Mouse (Mus musculus): ENCODE data around the gene Akap2.

Akap2 gene

DNA sequence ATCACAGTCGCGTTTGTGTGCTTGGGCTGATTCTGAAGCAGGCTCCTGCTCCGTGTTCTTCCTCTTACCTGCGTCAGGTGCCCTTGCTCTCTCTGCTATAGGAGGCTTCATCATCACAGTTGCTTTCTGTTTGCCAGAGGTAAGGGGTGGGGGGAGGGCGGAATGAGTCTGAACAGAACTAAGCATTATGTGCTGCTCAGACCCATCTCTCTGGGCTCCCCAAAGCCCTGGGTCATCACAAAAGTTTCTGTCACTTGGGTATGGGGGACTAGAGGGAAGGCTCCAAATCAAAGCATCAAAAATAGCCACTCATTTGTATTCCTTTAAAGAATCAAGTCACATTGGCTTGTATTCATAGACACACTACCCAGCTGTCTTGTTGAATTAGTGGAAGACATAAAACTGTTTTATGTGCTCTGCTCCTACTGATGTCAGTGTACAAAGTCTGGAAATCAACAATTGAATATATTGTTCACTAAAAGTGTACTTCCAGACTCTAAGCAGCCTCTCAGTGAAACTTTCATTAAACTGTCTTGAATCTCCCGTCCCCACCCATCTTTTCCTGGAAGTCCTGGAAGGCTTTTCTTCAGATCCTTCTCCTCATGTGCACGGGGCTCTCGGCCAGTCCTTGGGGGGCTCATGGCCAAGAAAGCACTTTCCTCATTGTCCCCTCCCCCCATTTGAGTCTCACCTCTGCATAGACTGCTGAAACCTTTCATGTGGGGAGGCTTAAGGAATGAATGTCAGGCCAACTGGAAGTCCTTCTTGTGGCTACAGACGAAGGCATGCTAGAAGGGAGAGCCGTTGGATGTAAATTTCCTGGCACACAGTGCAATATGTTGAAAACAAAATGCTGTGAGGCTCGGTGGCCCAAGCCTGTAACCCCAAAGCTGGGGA lies 13.6 kb upstream of the Akap2 start:
- no peak for DNase-seq (ENCODE audit: low spot score in 2 of 2)

- DNase-seq (ENCODE audit: low spot score in 2 of 2): no peak
Observed at GRCm38 (mm10) chr4:57704575-57704974, 12.9 kb upstream of the Akap2 start.

DNA sequence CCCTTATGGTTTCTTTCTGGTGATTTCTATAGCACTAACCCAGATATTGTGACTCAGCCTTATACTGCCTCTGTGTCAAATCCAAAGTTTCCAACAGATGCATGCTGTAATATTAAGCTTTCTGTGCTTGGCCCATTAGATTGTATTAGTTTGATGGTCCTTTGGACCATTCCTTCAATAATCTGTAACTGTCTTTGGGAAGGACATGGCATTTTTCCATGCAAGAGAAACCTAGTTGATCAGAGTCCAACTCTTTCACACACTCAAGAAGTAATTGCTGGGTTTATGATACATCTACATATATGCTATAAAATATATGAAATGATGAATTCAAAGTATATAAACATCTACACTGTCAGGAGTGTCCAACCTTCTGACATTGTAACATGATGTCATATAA lies 1.6 kb upstream of the Akap2 start:
- DNase-seq (ENCODE audit: low spot score in 2 of 2): no peak

DNA sequence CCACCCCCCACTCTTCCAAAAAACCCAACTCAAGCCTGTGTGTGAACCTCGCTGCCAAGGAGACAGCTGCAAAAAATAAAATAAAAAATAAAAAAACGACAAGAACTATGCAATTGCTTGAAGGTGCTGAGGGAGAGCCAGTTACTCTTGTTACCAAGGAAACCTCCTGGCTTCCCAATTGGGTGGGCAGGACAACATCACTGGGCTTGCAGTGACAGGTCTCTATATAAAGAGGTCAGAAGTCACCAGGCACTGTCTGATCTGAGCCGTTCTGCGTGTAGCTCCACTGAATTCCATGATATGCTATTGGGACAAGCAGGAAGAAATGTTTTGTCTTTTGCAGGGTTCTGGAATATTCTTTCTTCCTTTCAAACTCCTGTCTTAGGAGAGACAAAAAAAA lies 722 bp upstream of the Akap2 start:
- DNase-seq (ENCODE audit: low spot score in 2 of 2): no peak

- no peak for DNase-seq (ENCODE audit: low spot score in 2 of 2)
Observed at GRCm38 (mm10) chr4:57719370-57719769, 1.9 kb downstream of the Akap2 start.

GRCm38 (mm10) chr4:57720869-57721361 lies 3.5 kb downstream of the Akap2 start:
- peak; percentile 35 to 42 for DNase-seq (ENCODE audit: low spot score in 2 of 2)

- no peak for DNase-seq (ENCODE audit: low spot score in 2 of 2)
Observed at GRCm38 (mm10) chr4:57722296-57722695, 4.8 kb downstream of the Akap2 start.

DNA sequence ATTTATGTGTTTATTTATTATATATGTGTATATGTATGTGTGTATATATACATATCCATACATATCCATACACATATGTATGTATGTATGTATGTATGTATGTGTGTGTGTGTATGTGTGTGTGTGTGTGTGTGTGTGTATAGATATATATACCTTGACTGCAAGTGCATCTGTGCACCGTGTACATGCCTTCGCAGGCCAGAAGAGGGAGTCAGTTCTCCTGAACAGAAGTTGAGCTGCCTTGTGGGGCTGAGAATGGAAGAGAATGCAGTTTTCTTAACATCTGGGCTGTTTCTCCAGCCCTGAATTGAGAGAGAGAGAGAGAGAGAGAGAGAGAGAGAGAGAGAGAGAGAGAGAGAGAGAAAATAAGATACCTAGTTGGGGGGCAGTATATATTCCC lies 6.2 kb downstream of the Akap2 start:
- DNase-seq (ENCODE audit: low spot score in 2 of 2): peak; percentile 27 to 38

GRCm38 (mm10) chr4:57725569-57725968 lies 8.1 kb downstream of the Akap2 start:
- no peak for DNase-seq (ENCODE audit: low spot score in 2 of 2)

- no peak for DNase-seq (ENCODE audit: low spot score in 2 of 2)
Observed at GRCm38 (mm10) chr4:57728611-57729183, 11.2 kb downstream of the Akap2 start.

- no peak for DNase-seq (ENCODE audit: low spot score in 2 of 2)
Observed at GRCm38 (mm10) chr4:57730047-57730446, 12.6 kb downstream of the Akap2 start.

DNA sequence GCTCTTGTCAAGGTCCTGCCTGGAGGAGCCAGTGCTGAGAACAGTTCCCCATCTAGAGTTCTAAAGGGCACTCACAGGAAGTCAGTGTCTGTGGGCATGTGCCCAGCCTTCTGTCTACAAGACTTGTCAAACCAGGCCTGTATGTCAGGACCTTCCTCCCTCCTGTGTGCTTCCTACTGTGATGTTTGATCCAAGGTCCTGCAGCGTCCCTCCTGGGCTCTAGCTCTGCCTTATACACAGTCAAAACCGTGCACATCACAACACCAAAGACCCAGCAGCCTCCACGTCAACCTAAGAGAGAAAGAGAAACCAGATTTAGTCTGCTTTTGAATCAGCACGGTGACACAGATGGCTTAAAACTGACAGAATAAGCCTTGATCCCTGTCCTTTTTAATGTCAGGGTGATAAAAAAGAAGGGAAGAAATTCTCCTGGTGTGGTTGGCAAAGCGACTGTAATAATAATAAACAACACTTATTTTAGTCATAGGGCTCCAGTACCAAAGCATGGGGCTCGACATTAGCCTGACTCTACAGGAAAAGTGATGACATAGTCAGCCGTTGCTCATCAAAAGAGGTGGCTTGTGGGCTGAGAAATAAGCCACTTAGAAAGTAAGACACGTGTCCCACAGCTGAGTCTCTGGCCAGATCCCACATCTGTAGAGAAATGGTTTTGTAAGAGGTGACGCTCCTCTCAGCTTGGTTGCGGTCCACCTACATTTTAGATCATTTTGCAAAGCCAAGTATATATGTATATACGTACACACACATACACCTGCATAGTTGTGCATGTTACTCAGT lies 13.5 kb downstream of the Akap2 start:
- no peak for DNase-seq (ENCODE audit: low spot score in 2 of 2)

DNA sequence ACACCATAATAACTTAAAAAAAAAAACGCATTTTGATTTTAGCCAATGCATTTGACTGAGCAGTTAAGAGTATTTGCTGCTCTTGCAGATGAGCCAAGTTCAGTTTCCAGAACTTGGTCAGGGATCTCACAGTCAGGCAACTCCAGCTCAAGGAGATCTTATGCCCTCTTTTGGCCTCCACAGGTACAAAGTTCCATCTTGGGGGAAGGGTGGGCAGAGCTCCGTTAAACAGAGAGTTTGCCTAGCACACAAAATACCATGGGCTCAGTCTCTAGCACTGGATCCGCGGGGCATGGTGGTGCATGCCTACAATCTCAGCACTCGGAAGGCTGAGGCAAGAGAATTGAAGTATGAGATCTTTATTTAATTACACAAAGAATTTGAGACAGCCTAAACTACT lies 14.9 kb downstream of the Akap2 start:
- no peak for DNase-seq (ENCODE audit: low spot score in 2 of 2)

GRCm38 (mm10) chr4:57733445-57733844 lies 16.0 kb downstream of the Akap2 start:
- DNase-seq (ENCODE audit: low spot score in 2 of 2): no peak

DNA sequence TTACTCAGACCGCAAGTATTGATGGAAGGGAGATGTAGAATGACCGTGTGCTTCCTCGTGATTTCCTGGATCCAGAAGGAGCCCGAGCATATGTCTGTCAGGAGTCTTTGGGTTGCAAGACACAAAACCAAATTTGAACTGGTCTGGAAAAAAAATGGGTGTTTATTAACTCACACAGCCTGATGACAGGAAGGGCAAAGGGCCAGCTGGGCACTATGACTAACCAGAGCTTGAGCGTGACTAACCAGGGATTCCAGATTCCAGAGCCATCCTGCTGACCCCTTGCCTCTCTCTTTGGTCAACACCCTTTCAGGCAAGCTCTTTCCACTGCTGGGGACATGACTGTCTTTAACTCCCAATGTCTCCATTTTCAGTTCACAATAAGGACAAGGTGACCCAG lies 18.0 kb downstream of the Akap2 start:
- no peak for DNase-seq (ENCODE audit: low spot score in 2 of 2)

- DNase-seq (ENCODE audit: low spot score in 2 of 2): no peak
Observed at GRCm38 (mm10) chr4:57738856-57739552, 21.5 kb downstream of the Akap2 start.

GRCm38 (mm10) chr4:57743325-57743929 lies 26.0 kb downstream of the Akap2 start:
- DNase-seq (ENCODE audit: low spot score in 2 of 2): no peak

GRCm38 (mm10) chr4:57750651-57751050 lies 33.2 kb downstream of the Akap2 start:
- DNase-seq (ENCODE audit: low spot score in 2 of 2): no peak

GRCm38 (mm10) chr4:57751054-57751453 lies 33.6 kb downstream of the Akap2 start:
- DNase-seq (ENCODE audit: low spot score in 2 of 2): no peak

- no peak for DNase-seq (ENCODE audit: low spot score in 2 of 2)
Observed at GRCm38 (mm10) chr4:57751566-57751965, 34.1 kb downstream of the Akap2 start.

GRCm38 (mm10) chr4:57755085-57755484 lies 37.6 kb downstream of the Akap2 start:
- DNase-seq (ENCODE audit: low spot score in 2 of 2): no peak

Measured in thymus, postnatal 10 days (tissue).